Mouse (Mus musculus): ENCODE measurements around the gene Pick1.

- TF ChIP-seq MYOD1 (IDR thresholded peaks at IDR 0.05; ENCODE audit: control insufficient read depth, insufficient read length, low read depth) (no peak), CTCF (IDR thresholded peaks at IDR 0.05; ENCODE audit: control insufficient read depth, insufficient read depth, insufficient read length) (no peak), CEBPB (IDR thresholded peaks at IDR 0.05; ENCODE audit: low read depth) (no peak), USF1 (IDR thresholded peaks at IDR 0.05; ENCODE audit: low read depth) (no peak), MYOG (IDR thresholded peaks at IDR 0.05; ENCODE audit: control insufficient read depth, extremely low read depth, insufficient read length) (no peak)
These were observed 56.4 kb downstream of the Pick1 start, which contains the start of gene Baiap2l2 for GRCm38 (mm10) chr15:79285399-79285798.

Measured in C2C12 (cell line).